Mouse (Mus musculus): ENCODE measurements around the gene Alg12.
A peak's percentile ranks its signal among the peaks of the same experiment; 100 is the strongest.

Alg12 gene

DNA sequence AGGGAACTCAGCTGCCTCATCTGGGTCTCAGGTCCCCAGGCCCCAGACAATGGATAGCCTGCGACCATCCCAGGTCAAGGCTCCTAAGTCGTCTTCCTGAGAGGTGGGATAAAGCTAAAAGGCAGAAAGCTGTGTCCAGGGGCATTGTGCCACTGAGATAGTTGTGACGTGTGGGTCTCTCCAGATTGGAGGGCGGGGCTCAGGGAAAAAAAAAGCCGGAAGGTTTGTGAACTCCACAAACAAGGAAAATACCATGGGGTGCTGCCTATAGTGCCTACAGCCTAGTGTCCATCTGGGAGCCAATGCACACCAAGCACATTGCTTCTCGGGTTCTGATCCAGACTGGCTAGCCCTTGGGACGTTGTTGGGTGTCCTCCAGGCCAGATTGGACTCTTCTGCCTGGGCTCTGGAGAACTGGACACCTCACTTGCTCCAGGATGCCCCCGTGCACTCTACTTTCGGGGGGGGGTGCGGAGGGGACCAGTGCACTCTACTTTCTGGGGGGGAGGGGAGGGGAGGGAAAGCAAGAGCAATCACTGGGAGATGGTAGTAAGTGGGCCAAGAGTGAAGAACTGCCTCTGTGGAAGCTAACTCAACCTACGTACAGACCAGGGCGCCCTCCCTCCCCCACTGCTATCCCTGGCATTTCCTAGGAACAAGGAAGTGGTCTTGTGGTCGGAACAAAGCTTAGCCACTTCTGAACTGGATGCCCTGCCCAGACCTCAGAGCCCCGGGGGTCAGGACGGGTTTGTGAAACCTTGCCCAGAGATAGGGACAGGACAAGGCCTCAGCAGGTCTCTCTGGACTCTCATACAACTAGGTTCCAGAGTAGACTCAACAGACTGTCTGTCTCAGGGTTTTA lies 36.1 kb upstream of the Alg12 start:
- DNase-seq (ENCODE audit: low spot score): no peak

DNA sequence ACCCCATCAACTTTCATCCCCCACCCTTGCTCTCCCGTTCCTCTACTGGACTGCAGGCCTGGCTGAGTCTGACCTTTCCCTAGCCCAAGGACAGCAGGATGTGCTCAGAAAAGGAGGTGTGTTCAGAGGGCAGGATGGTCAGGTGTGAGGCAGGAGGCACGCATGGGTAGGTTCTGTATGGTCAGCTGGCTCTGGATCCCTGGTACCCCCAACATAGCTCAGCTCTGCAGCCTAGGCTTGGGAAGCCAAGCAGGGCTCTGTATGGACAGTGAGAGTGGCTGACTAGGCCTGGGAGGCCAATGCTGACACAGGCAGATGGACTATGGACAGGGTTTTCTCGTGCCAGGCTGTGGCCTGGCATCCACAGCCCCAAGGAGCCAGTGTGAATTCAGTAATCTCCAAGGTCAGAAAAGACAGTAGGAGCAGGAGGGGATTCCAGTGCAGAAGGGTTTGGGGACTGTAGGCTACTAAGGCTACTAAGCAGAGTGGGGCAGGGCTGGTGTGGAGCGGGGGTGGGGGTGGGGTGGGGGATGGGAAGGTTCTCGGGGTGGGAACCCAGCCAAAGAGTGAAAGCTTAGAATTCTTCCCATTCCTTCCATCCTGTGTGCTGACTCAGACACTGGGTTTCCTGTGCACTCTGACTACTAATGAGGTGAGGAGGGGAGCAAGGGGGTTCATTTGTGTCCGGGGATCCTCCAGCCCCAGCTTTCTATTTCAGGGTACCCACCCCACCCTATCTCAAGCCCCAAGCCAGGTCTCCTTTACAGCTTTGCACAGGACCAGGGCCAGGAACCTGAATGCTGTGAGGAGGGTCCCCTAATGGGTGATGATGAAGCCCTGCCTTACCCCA lies 35.2 kb upstream of the Alg12 start:
- no peak for DNase-seq (ENCODE audit: low spot score)

DNA sequence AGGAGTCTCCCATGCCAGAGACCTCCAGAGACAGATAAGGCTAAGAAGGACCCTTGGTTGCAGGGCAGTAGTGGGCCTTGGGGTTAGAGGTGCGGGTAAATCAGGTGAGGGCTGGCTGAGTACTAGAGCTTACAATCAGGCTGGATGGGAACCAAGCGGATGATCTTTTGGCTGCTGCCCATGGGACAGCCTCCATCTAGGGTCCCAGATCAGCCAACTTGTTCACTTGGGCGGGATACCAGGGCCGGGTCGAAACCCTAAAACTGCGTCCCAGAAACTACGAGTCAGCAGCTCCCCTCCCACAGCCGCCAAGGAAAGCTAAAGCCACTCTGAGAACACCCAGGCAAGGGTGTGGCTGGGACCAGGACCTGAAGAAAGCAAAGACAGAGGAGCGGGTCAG lies 34.0 kb upstream of the Alg12 start:
- DNase-seq (ENCODE audit: low spot score): no peak

DNA sequence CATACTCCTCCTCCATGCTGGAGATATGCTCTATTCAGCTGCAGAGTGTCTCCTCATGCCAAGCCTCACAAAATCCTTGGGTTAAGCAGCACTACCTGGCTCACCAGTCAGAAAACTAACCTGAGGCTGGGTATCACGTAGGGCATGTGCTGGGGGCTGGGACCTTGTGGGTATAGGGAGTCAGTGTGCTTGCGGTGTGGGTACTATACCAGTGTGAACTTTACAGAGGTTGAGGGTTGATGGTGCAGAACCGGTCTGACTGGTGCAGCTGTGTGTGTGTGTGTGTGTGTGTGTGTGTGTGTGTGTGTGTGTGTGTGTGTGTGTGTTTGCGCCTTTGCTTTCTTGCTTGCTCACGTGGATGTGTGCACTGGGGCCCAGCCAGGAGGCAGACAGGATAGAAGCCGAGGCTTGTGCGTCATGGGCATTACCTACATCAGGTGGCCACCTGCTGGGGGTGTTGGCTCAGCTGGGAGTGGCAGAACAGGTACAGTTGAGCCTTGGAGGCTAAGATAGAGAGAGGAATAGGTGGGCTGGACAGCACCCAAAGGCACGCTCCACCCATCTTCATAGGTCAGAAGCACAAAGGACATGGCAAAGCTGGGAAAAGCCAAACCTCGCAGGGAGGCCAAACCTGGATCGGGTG lies 32.5 kb upstream of the Alg12 start:
- DNase-seq (ENCODE audit: low spot score): no peak

DNA sequence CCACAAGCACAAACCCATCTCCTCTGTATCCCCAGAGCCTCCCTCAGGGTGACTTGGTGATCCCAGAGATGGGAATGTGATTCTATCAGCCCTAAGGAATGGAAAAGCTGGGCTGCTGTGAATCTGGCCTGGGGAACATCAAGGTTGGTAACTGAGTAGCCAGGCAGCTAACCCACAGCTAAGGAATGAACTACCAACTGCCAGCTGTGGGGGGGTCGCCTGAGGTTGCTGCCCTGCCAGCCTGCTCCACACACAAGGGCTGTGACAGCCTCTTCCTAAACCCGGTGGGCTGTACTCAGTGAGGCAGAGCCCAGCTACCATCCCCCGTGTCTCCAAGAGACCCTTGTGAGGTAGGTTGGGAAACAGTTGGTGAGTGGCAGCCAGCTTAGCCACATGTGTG lies 32.0 kb upstream of the Alg12 start:
- no peak for DNase-seq (ENCODE audit: low spot score)

DNA sequence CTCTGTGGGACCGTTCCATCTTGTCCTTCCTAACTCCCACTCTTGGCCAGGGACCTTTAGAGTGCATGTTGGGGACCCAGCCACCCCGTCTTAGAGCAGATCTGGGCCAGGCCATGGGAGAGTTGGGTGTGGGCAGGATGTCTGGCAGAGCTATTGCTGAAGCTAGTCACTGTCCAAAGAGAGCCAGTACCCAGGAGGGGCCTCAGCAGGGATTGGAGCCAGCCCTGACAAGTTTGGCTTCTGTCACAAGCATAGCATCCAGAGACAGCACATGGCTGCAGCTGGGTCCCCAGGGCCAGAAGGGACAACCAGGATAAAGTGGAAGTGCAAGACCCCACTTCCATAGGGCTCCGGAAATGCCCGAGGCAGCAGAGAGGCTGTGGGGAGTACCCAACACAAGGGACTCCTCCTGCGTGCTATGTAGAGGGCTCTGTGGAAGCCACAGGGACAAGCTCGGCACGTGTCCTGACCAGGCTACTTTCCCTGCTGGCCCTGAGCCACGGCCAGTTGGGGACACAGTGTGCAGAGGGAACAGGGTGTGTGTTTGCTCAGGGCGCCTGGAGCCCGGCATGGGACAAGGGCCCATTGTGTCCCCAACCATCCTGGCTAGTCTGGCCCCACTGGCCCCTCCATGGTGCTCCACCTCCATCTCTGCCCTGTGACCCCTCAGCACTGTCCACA lies 31.2 kb upstream of the Alg12 start:
- peak; percentile 82 for DNase-seq (ENCODE audit: low spot score)

DNA sequence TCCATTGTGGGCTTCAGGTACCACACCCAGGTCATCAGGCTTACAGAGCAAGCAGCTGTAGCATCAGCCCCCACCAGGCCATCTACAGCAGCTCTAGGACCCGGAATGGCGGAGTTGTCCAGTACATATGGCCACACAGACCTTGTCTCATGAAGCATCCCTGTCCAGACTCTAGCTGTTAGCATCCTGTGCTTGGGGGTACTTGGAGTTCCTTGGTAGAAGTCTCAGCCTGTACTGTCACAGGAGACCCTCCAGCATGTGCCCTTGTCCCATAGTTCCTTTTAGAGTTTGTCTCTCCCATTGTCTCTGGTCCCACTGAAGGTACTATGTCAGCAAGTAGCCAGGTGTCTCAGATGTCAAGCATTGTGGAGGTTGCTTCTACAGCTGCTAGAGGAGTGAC lies 30.5 kb upstream of the Alg12 start:
- DNase-seq (ENCODE audit: low spot score): no peak

DNA sequence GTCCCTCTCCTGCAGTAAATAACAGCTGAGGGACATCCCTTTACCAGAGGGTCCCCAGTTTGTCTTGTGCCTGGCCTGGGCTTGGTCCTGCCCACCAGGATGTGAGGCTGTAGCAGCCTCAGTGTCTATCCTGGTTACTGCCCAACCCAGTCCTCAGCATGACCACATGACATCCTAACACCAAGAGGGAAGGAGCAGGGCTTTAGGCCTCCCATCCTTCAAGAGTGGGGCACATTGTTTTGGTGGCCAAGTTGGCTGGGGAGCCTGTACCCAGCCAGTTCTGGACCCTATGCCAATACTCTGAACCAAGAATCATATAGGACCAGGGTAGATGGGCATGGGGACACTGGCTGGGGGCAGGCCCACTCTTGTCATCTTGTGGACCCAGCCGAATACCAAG lies 29.5 kb upstream of the Alg12 start:
- DNase-seq (ENCODE audit: low spot score): no peak

DNA sequence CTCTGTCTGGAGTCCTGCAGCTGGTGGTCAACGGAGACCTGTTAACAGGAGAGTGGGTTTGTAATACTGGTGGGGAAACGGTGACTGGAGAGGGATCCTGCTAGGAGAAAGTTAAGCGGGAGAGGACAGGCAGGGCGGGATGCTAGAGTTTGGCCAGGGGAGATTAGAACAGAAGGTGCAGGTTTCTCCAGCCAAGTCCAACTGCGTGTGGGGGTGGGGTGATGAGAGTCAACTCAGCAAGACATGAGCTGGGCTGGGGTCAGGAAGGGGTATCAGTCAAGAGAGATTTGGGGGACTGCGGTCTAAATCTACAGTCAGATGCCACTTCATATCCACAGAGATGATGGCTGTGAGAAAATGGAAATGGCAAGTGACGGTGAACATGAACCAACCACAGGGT lies 25.8 kb upstream of the Alg12 start:
- DNase-seq (ENCODE audit: low spot score): no peak

DNA sequence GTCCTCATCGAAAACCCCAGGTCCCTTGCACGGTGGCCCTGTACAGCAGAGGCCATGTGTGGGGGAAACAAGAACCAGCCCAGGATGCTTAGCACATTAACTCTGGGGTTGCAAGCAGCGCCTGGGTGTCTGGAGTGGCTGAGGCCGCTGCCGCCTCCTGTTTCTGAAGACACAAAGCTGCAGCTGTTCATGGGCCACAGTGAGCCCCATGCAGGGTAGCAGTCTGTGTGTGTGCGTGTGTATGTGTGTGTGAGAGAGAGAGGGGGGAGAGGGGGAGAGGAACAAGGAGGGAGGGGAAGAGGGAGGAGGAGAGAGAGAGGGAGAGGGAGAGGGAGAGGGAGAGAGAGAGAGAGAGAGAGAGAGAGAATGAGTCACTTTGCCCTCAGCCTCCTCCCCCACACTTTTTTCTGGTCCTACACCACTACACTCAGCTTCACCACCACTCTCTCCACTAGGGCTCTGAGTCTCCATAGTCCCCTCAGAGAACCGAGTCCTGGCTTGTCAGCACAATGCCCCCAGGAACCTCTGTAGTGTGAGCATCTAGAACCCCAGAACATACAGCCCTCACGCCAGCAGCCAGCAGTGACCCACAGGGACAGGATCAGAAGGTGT lies 24.5 kb upstream of the Alg12 start:
- no peak for DNase-seq (ENCODE audit: low spot score)

DNA sequence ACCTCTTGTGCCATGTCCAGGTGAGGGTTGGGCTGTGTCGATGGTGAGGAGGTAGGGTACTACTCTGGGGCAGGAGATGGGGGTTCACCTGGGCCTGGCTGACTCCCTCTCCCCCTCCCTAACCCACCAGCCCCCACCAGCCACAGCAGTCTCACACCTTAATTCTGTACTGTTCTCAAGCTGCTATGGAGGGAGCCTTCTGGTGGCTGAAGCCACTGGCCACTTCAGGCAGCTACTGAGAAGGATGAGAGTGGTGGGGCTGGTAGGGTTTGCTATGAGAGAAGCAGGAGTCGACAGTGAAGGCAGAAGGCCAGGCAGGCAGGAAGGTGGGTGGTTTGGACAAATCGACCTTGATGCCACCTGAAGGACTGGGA lies 23.2 kb upstream of the Alg12 start:
- no peak for DNase-seq (ENCODE audit: low spot score)

DNA sequence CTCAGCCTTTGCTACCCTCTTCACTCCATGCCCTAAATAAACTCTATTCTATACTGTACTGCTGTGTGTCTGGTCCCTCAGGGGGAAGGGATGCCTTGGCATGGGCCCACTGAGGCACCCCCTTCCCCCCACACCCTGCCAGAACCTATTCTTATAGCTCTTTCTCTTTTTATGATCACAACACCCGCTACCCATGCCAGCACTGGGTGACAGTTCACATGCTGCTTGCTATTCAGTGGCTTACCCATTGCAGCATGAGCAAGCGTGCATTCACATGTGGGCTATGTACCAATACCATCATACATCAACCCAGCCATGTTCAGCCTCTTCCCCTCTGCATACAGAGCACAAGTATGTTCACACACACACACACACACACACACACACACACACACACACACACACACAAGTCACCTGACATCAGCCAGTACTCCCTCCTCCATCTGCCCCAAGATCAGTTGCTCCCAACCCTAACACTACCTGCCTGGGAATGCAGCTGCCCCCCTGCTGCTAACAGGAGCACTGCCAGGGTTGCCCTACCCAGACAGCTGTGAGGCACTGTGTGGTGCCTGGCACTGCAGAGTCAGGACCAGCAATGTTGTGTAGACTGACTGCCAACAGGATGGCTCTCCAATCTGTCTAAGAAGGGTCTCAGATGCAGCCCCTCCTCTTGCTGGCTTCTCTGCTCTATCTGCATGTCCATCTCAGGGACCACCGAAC lies 22.6 kb upstream of the Alg12 start:
- no peak for DNase-seq (ENCODE audit: low spot score)

DNA sequence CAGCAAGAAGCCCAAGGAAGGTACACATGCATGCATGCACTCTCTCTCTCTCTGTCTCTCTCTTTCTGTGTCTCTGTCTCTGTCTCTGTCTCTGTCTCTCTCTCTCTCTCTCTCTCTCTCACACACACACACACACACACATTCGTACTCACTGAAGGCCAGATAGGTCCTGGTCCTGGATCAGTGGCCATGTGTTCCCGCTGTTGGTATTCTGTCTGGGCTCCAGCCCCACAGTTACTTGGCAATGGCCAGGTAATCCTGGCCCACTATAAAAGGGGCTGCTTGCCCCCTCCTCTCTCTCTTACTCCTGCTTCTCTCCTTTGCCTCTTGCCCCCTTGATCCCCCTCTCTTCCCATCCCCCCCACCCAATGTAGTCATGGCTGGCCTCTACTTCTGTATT lies 22.0 kb upstream of the Alg12 start:
- DNase-seq (ENCODE audit: low spot score): no peak

DNA sequence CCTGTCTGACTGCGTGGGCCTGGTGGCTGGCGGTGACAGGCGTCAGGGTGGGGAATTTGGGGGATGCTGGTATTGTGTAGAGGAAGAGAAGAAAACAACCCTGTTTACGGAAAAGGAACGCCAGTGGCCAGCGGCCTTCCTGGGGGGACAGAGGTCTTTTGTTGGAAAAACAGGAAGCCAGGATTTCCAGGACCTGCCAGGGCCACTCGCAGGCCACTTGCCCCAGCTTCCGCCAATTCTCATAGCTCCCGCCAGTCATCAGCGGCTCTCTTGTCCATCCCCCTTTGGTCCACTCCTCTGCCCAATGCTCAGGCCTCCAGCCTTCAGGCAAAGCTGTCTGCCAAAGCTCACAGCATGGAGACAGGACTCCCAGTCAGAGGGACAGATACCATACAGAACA lies 21.0 kb upstream of the Alg12 start:
- no peak for DNase-seq (ENCODE audit: low spot score)

DNA sequence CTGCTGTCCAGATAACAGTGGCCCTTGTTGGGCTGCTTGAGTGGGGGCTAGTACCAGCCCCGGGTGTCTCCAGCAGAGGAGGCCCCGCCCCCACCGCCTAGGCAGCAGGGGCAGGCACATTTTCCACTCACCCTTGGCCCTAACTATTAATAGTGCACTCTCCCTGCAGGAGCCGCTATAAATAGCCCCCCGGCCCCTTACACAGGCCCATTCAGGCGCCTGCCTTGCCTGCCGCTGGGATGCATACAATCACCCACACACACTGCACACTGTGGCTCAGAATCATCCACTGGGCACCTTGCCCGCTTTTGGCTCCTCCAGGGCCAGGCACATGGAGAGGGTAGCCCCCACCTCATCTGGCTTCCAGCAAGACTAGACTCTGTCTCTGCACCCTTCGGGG lies 20.2 kb upstream of the Alg12 start:
- DNase-seq (ENCODE audit: low spot score): no peak

DNA sequence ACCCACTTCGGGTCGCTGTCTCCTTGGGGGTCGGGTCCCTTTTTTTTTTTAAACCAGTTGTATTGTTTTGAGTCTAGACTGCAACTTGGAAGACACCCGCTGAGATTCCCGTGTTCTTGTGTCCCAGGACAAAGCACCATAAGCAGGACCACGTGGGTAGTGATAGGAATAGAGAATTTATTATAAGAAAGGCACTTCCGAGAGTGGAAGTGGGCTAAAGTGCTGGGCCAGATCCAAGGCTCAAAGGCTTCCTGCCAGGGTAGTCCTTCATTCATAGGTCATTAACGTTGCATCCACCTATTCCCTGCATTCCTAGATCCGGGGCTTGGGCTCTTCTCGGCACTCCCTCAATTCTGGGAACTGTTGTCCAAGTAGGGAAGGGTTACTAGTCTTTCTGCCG lies 18.9 kb upstream of the Alg12 start:
- no peak for DNase-seq (ENCODE audit: low spot score)

DNA sequence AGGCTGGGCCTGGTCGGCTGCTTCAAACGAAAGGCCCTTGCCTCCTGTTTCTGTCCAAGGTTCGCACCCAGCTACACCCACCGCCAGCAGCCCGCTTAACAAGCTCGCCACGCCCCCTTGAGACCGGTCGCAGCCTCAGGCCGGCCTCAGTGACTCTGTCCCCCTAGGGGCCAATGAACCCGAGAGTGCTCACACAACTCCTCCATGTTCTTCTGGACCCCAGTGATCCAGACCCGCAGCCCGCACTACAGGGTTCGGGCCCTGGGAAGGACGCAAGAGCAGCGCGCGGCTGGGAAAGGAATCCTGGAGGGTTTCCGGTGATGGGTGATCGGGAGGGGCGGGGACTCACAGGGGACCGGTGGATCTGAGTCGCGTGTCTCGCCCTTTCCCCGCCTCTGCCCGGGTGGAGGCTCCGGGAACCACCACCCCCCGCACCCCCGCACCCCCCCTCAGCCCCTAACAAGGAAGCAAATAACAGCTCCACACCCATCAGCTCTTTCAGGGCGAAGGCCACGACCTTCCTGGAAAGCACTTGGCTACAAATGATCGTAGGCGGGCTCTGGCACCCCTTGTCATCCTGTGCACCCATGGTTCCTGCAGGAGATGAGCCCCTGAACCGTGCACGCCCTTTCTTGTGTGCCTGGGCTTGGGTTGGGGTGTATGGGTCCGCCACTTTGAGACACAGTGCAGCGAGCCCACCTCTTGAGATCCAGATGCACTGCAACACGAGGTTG lies 18.2 kb upstream of the Alg12 start:
- no peak for DNase-seq (ENCODE audit: low spot score)

DNA sequence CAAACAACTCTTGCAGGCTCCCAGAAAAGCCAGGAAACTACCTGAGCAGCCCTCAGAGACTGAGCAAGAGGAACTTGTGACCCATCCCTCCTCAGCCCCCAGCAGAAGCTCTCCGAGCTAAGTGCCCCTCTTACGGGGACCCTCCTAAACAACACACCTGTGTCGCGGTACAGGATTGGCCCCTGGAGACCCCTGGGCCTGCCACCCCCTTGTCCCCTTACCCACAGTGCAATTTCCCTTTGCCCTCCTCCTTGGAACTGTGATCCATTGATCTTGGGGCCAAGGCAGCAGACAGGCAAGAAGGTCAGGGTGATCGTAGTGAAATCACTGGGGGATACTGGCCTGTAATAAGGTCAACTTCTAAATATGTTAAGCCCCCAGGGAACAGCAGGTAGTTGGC lies 17.5 kb upstream of the Alg12 start:
- no peak for DNase-seq (ENCODE audit: low spot score)

DNA sequence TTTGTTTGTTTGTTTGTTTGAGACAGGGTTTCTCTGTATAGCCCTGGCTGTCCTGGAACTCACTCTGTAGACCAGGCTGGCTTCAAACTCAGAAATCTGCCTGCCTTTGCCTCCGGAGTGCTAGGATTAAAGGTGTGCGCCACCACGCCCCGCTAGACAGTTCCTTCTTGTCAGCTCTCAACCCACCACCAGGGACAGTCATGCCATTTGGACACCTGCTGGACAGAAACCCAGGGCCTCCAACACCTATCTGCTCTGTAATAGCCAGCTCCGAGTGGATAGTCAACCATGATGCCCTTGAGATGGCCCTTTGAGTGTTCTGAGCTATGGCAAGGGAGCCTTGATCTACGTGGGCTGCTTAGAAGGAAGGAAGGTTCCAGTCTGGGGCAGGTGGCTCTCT lies 16.9 kb upstream of the Alg12 start:
- no peak for DNase-seq (ENCODE audit: low spot score)

DNA sequence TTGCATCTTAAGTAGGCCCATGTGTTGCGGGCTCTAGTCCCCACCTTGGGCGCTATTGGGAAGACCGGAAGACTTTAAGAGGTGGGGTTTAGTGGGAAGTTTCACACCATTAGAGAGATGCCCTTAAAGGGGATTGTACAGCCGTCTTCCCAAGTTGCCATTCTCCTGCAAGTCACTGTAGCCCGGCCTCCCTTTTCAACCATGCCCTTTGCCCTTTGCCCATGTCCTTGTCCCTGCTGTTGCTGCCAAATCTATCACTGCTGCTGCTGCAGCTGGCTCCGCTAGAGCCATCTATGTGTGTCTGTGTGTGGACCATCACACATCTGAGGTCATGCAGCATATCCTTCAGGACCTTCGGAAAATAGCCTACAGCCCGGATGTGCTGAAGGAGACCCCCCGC lies 13.4 kb upstream of the Alg12 start:
- no peak for DNase-seq (ENCODE audit: low spot score)

DNA sequence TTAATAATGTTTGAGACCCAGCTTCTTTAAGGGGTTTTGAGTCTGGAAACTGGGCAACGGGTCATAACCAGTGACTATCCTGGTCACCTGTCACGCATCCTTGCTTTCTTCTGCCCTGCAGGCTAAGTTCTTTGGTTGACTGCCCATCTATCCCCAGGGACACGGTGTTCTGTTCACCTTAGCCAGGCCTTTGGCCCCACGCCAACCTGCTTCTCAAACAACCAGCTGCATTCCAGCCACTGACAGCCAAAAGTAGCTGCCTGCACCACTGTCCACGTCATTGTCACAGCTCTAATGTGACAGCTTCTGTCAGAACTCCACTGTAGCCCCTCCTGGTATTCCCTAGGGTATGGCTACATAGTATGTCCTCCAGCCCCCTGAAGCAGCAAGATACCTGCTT lies 12.4 kb upstream of the Alg12 start:
- DNase-seq (ENCODE audit: low spot score): no peak

Data from testis, postnatal 14 days (tissue).